Mouse (Mus musculus): ENCODE measurements at regions not wholly inside any gene's neighbourhood (a gene's known extent, or its start where the extent isn't known, plus 50 kb on each side); places are given as distances from the start of the nearest gene placed in this dataset.

- no peak for TF ChIP-seq CTCF (conservative IDR thresholded peaks at IDR 0.05)
- no peak overlapping the region for H3K4me3 ChIP-seq
- no peak for DNase-seq (ENCODE audit: low spot score in 2 of 2)
- H3K27ac ChIP-seq: no peak overlapping the region
These were observed 219.4 kb downstream of the Lmo4 start for GRCm38 (mm10) chr3:143985349-143986199.

GRCm38 (mm10) chr3:143978703-143979102 is 226.3 kb downstream of the Lmo4 start:
- no peak for DNase-seq (ENCODE audit: low spot score in 2 of 2)
- TF ChIP-seq CTCF (conservative IDR thresholded peaks at IDR 0.05): no peak
- H3K4me3 ChIP-seq: no peak overlapping the region
- H3K27ac ChIP-seq: no peak overlapping the region

- no peak overlapping the region for H3K4me3 ChIP-seq
- no peak overlapping the region for H3K27ac ChIP-seq
- DNase-seq (ENCODE audit: low spot score in 2 of 2): no peak
- no peak for TF ChIP-seq CTCF (conservative IDR thresholded peaks at IDR 0.05)
These were observed 227.1 kb downstream of the Lmo4 start for GRCm38 (mm10) chr3:143977886-143978447.

GRCm38 (mm10) chr3:143973582-143973981 is 231.4 kb downstream of the Lmo4 start:
- Histone ChIP-seq H3K27ac (no peak overlapping the region), H3K4me3 (no peak overlapping the region)
- no peak for TF ChIP-seq CTCF (conservative IDR thresholded peaks at IDR 0.05)
- DNase-seq (ENCODE audit: low spot score in 2 of 2): no peak

GRCm38 (mm10) chr3:143972351-143972750 is 232.7 kb downstream of the Lmo4 start:
- DNase-seq (ENCODE audit: low spot score in 2 of 2): no peak
- H3K4me3 ChIP-seq: no peak overlapping the region
- no peak overlapping the region for H3K27ac ChIP-seq
- no peak for TF ChIP-seq CTCF (conservative IDR thresholded peaks at IDR 0.05)

GRCm38 (mm10) chr3:143970771-143971170 is 234.2 kb downstream of the Lmo4 start:
- no peak overlapping the region for H3K27ac ChIP-seq
- no peak overlapping the region for H3K4me3 ChIP-seq
- no peak for TF ChIP-seq CTCF (conservative IDR thresholded peaks at IDR 0.05)
- no peak for DNase-seq (ENCODE audit: low spot score in 2 of 2)

DNA sequence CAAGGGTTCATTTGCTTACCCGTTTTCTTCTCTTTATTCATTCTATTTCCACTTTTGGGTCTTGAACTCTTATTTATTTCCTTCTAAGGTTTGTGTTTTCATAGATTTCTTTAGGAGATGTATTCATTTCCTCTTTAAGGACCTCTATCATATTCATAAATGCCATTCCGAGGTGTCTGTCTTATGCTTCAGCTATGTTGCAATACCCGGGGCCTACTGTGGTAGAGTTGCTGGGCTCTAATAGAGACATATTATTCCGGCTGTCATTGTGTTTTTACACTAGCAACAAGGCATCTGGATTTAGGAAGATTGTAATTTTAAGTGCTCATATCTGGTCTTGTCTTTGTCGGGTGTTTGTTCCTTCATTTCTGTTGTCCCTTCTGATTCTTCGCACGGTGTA is 249.5 kb downstream of the Lmo4 start:
- no peak for DNase-seq (ENCODE audit: low spot score in 2 of 2)
- H3K27ac ChIP-seq: no peak overlapping the region
- TF ChIP-seq CTCF (conservative IDR thresholded peaks at IDR 0.05): no peak
- H3K4me3 ChIP-seq: no peak overlapping the region

DNA sequence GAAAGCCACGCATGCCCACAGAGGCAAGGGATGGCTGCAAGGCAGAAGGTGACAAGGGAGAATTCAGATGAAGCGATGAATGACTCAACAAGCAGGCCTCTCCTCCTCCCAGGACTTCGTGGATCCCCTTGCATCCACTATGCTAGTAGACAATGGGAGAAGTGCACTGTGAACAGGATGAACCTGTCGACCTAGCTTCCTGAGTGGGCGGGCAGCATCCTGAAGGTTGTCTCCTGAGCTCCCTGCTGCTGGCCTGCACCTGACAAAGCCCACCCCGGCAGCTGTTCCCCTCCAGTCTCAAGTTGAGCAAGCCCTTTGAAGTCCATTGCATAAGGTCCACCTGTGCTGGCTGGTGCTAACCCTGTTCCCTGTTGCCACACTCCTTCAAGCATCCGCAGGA is 250.2 kb downstream of the Lmo4 start:
- Histone ChIP-seq H3K27ac (no peak overlapping the region), H3K4me3 (no peak overlapping the region)
- DNase-seq (ENCODE audit: low spot score in 2 of 2): no peak
- TF ChIP-seq CTCF (conservative IDR thresholded peaks at IDR 0.05): no peak

DNA sequence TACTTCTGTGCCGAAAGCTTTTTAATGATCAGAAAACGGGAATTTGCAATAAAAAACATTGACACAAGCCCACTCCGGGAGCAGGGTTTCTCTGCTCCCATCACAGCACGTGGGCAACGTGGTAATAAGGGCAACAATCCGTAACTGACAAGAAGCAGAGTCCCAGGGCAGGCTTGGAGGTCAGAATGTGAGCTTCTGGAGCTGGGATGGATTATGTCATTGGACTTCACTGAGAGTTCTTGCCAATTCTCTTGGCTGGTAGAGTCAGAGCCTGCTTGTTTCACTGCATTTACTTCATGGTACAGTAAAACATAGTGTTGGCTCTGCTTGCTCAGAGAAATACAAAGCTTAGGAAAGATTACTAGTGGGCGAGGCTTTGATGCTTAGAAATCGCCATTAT is 252.7 kb downstream of the Lmo4 start:
- DNase-seq (ENCODE audit: low spot score in 2 of 2): no peak
- Histone ChIP-seq H3K27ac (no peak overlapping the region), H3K4me3 (no peak overlapping the region)
- TF ChIP-seq CTCF (conservative IDR thresholded peaks at IDR 0.05): no peak

DNA sequence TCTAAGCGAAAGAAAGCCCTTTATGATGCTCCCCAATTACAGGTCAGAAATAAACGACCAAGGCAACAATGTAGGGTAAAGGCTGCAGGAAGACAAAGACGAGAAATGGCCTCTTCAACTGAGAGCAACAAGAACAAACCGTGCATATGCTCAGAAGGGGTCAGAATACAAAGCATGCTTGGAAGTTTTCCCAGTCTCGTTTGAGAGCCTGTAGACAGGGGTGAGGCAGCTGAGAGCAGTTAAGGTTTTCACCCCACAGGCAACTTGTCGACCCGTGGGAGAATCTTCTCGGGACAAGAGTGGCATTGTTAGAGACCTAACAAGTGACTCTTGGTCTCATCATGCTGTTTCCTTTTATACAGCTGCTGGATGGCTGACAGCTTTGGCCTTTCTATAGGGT is 255.4 kb downstream of the Lmo4 start:
- DNase-seq (ENCODE audit: low spot score in 2 of 2): no peak
- Histone ChIP-seq H3K27ac (no peak overlapping the region), H3K4me3 (no peak overlapping the region)
- no peak for TF ChIP-seq CTCF (conservative IDR thresholded peaks at IDR 0.05)

DNA sequence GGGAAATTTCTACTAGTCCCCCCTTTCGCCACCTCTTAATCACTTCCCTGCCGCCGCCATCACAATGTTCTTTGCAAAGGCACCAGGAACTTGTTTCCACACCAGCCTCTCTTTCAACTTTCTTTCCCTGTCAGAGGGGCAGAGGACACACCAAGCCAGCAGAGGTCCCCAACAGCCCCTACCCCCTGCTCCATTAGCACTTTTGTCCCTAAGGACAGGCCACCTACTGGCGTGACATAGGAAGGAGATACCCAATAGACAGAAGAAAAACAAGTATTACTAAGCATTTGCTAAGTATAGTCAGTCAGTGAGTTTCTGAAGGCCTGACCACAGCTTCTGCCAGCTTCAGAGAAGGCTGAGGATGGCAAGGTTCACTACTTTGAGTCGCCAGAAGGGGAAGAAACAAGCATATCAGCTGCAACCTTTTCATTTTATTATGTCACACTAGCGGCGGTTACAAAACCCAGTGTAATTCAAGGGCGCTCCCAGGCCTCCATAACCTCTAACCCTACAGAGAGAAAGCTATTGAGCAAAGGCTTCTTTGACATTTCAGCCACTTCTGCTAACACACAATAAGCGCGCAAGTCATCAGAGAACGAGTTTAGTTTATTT is 255.9 kb downstream of the Lmo4 start:
- Histone ChIP-seq H3K27ac (no peak overlapping the region), H3K4me3 (no peak overlapping the region)
- peak; percentile 35; the same call in 1 of the 2 replicates for TF ChIP-seq CTCF (conservative IDR thresholded peaks at IDR 0.05)
- no peak for DNase-seq (ENCODE audit: low spot score in 2 of 2)

- no peak for TF ChIP-seq CTCF (conservative IDR thresholded peaks at IDR 0.05)
- Histone ChIP-seq H3K27ac (no peak overlapping the region), H3K4me3 (no peak overlapping the region)
- no peak for DNase-seq (ENCODE audit: low spot score in 2 of 2)
These were observed 257.1 kb downstream of the Lmo4 start for GRCm38 (mm10) chr3:143947938-143948267.

GRCm38 (mm10) chr3:143947079-143947937 is 257.7 kb downstream of the Lmo4 start:
- peak overlapping the region; percentile 27 for H3K4me3 ChIP-seq
- no peak for TF ChIP-seq CTCF (conservative IDR thresholded peaks at IDR 0.05)
- H3K27ac ChIP-seq: no peak overlapping the region

More at GRCm38 (mm10) chr3:143947079-143947937, 257.7 kb downstream of the Lmo4 start:
- no peak for DNase-seq (ENCODE audit: low spot score in 2 of 2)
